Mouse (Mus musculus): ENCODE measurements around the gene Zfp740. TPM values are rescaled to one million over a fixed set of nuclear protein-coding genes. Genes with fewer than 3 reads are reported as not detected.

Zfp740 gene
- polyA plus RNA-seq, 1 experiment: 30.2 TPM

DNA sequence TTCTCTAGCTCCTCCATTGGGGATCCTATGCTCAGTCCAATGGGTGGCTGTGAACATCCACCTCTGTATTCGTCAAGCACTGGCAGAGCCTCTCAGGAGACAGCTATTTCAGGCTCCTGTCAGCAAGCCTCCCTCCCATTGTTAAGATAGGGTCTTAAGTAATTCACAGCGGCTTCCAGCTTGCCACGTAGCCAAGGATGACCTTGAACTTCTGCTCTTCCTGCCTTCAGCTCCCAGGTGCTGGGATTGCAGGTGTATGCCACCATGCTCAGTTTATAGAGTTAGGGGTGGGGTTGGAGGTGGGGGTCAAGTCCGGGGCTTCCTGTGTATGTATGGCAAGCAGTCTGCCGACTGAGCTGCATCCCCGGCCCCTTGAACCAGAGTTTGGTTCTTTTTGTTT, 8.8 kb downstream of the Zfp740 start:
- H3K36me3 ChIP-seq (ENCODE audit: control insufficient read depth, insufficient read depth, low read length): peaks cover 48% of the 10 kb centered on the region
- no peak for TF ChIP-seq CTCF (IDR thresholded peaks at IDR 0.05; ENCODE audit: extremely low read depth, insufficient read depth, insufficient read length, insufficient replicate concordance)
- no peak for TF ChIP-seq POLR2A (IDR thresholded peaks at IDR 0.05; ENCODE audit: low read depth, low read length)
- 92% methylated on average over 6 of the region's 6 CpGs for WGBS

DNA sequence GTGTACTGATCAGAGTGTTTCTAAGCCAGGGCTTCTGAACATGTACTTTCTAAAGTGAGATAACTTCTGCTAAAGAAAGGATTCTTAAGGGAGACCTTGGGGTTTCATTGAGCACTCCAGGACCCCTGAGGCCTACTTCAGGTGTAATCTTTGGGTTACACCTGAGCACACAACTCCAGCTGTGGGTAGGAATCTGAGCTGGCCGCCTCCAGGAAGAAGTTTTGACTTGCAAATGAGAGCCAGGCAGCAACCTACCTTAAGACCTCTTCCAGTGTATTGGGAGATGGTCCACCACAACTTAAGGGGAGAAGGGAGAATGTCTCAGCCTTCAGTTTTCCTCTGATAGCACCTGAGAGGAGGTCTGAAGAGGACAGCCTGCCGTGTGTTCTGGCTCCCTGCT, 11.1 kb downstream of the Zfp740 start:
- peaks cover 51% of the 10 kb centered on the region for H3K36me3 ChIP-seq (ENCODE audit: control insufficient read depth, insufficient read depth, low read length)
- H3K4me1 ChIP-seq (ENCODE audit: control insufficient read depth, insufficient read depth, insufficient read length): peaks cover 4% of the 10 kb centered on the region; the same call in 1 of the 2 replicates
- no peak overlapping the region for H3K27ac ChIP-seq (ENCODE audit: insufficient read depth, low read length)
- H3K27me3 ChIP-seq (ENCODE audit: control insufficient read depth, insufficient read depth, low read length): no peaks in the 10 kb centered on the region
- DNase-seq (ENCODE audit: low read depth in 1 of 2, low spot score in 2 of 2): no peak
- WGBS: 78% methylated on average over 2 of the region's 2 CpGs
- TF ChIP-seq POLR2A (IDR thresholded peaks at IDR 0.05; ENCODE audit: low read depth, low read length) (no peak), CTCF (IDR thresholded peaks at IDR 0.05; ENCODE audit: extremely low read depth, insufficient read depth, insufficient read length, insufficient replicate concordance) (no peak)
- no peak overlapping the region for H3K4me3 ChIP-seq (ENCODE audit: extremely low read depth, insufficient read depth, insufficient read length)

More for the DNA sequence above, 8.8 kb downstream of the Zfp740 start:
- no peak for DNase-seq (ENCODE audit: low read depth in 1 of 2, low spot score in 2 of 2)
- Histone ChIP-seq H3K4me3 (ENCODE audit: extremely low read depth, insufficient read depth, insufficient read length) (no peak overlapping the region), H3K27me3 (ENCODE audit: control insufficient read depth, insufficient read depth, low read length) (no peaks in the 10 kb centered on the region), H3K4me1 (ENCODE audit: control insufficient read depth, insufficient read depth, insufficient read length) (peaks cover 19% of the 10 kb centered on the region; the same call in 1 of the 2 replicates), H3K27ac (ENCODE audit: insufficient read depth, low read length) (no peak overlapping the region)

DNA sequence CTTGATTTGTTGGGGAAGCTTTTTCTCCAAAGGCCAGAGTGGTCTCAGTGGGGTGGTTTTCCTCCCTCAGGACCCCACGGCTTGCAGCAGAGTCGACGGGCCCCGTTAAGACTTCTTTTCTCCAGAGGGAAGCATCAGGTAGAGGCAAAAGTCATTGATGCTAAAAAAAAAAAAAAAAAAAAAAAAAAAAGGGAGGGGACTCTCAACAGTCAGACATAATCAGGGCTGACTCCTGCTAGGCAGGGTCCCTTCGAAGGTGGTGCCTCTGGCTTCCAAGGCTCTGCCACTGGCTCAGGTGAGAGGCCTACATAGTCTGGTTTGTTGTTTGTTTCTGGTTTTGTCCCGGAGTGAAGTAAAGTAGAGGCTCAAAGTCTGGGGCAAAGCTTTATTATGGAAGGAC, 12.6 kb downstream of the Zfp740 start:
- no peak for DNase-seq (ENCODE audit: low read depth in 1 of 2, low spot score in 2 of 2)
- H3K27me3 ChIP-seq (ENCODE audit: control insufficient read depth, insufficient read depth, low read length): no peaks in the 10 kb centered on the region
- H3K27ac ChIP-seq (ENCODE audit: insufficient read depth, low read length): no peak overlapping the region
- peaks cover 4% of the 10 kb centered on the region; the same call in 1 of the 2 replicates for H3K4me1 ChIP-seq (ENCODE audit: control insufficient read depth, insufficient read depth, insufficient read length)
- peaks cover 47% of the 10 kb centered on the region for H3K36me3 ChIP-seq (ENCODE audit: control insufficient read depth, insufficient read depth, low read length)
- WGBS: 93% methylated on average over 6 of the region's 6 CpGs
- H3K4me3 ChIP-seq (ENCODE audit: extremely low read depth, insufficient read depth, insufficient read length): no peak overlapping the region
- TF ChIP-seq CTCF (IDR thresholded peaks at IDR 0.05; ENCODE audit: extremely low read depth, insufficient read depth, insufficient read length, insufficient replicate concordance) (no peak), POLR2A (IDR thresholded peaks at IDR 0.05; ENCODE audit: low read depth, low read length) (no peak)

DNA sequence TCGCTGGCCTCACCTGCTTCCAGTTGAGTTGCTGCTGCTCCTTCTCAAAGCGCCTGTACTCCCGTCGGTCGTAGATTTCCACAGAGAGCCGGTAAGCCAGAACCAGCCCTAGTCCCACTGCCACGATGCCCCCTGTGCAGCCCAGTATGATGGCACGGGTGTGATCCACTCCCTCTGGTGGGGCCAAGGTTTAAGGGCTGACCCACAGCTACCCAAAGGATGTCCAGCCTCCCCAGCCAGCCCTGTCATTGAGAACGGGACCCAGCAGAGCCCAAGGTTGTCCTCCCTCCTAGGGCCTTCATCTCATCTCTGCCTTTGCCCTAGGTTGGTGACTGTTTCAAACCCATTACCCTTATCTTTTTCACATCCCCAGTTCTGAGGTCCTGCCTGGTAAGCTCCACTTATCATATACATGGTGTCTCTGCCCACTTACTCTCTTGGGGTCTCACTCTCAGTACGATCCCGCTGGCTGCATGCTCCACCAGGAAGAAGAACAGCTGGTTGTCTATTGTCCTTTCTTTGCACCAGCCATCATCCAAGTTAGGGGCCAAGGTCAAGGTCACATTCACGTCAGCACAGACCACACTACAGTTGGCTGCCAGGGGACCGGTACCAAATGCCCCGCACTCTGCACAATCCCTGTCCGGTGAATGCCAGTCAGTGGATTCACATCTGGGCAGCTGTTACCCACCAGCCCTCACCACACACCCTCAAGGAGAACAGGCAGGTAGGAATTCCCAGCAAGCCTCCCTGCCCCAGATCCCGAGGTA, 13.6 kb downstream of the Zfp740 start:
- Histone ChIP-seq H3K27ac (ENCODE audit: insufficient read depth, low read length) (no peak overlapping the region), H3K36me3 (ENCODE audit: control insufficient read depth, insufficient read depth, low read length) (peaks cover 42% of the 10 kb centered on the region), H3K27me3 (ENCODE audit: control insufficient read depth, insufficient read depth, low read length) (no peaks in the 10 kb centered on the region), H3K4me3 (ENCODE audit: extremely low read depth, insufficient read depth, insufficient read length) (no peak overlapping the region), H3K4me1 (ENCODE audit: control insufficient read depth, insufficient read depth, insufficient read length) (peaks cover 4% of the 10 kb centered on the region; the same call in 1 of the 2 replicates)
- no peak for DNase-seq (ENCODE audit: low read depth in 1 of 2, low spot score in 2 of 2)
- WGBS: 91% methylated on average over 16 of the region's 16 CpGs
- no peak for TF ChIP-seq POLR2A (IDR thresholded peaks at IDR 0.05; ENCODE audit: low read depth, low read length)

DNA sequence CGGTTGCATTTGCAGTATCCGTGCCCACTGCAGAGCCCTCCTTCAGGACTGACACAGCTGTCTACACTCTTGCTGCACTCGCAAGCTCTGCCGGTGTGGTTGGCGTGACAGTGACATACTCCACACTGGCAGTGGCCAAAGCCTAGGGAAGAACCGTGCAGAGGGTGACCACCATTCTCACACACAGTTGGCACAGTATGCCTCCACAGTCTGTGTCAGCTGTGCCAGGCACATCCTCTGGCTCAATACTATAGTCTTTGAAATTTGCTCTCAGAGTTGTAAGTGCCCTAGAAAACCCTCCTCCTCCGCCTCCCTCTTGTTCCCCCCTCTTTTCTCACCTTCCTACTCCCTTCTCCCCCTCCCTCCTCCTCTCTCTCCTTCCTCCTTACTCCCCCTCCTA, 14.3 kb downstream of the Zfp740 start:
- Histone ChIP-seq H3K4me1 (ENCODE audit: control insufficient read depth, insufficient read depth, insufficient read length) (peaks cover 4% of the 10 kb centered on the region; the same call in 1 of the 2 replicates), H3K36me3 (ENCODE audit: control insufficient read depth, insufficient read depth, low read length) (peaks cover 41% of the 10 kb centered on the region), H3K27ac (ENCODE audit: insufficient read depth, low read length) (no peak overlapping the region), H3K27me3 (ENCODE audit: control insufficient read depth, insufficient read depth, low read length) (no peaks in the 10 kb centered on the region), H3K4me3 (ENCODE audit: extremely low read depth, insufficient read depth, insufficient read length) (no peak overlapping the region)
- TF ChIP-seq CTCF (IDR thresholded peaks at IDR 0.05; ENCODE audit: extremely low read depth, insufficient read depth, insufficient read length, insufficient replicate concordance) (no peak), POLR2A (IDR thresholded peaks at IDR 0.05; ENCODE audit: low read depth, low read length) (no peak)
- WGBS: 89% methylated on average over 7 of the region's 7 CpGs
- DNase-seq (ENCODE audit: low read depth in 1 of 2, low spot score in 2 of 2): no peak

DNA sequence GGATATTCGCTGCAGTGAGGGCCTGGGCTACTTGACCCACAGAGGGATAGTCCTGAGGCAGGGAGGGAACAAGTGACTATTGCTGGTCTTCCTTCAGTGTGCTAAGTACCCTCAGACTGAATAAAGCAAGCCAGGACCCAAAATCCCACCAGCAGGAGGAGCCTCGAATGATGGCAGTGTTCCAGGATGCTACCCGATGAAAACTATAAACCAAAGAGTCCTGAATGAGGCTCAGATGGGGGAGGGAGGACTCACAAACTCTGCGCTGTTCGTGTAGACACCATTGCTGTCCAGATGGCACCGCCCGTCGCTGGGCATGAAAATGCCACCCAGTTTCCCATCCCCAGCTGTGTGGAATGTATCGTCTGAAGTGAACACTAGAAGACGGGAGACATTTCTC, 19.3 kb downstream of the Zfp740 start:
- H3K27ac ChIP-seq (ENCODE audit: insufficient read depth, low read length): no peak overlapping the region
- H3K4me3 ChIP-seq (ENCODE audit: extremely low read depth, insufficient read depth, insufficient read length): no peak overlapping the region
- H3K4me1 ChIP-seq (ENCODE audit: control insufficient read depth, insufficient read depth, insufficient read length): peaks cover 11% of the 10 kb centered on the region
- H3K27me3 ChIP-seq (ENCODE audit: control insufficient read depth, insufficient read depth, low read length): no peaks in the 10 kb centered on the region
- 81% methylated on average over 10 of the region's 10 CpGs for WGBS
- TF ChIP-seq POLR2A (IDR thresholded peaks at IDR 0.05; ENCODE audit: low read depth, low read length) (no peak), CTCF (IDR thresholded peaks at IDR 0.05; ENCODE audit: extremely low read depth, insufficient read depth, insufficient read length, insufficient replicate concordance) (no peak)
- DNase-seq (ENCODE audit: low read depth in 1 of 2, low spot score in 2 of 2): no peak
- peaks cover 24% of the 10 kb centered on the region for H3K36me3 ChIP-seq (ENCODE audit: control insufficient read depth, insufficient read depth, low read length)

All from spleen, adult 2 months (tissue).